Mouse (Mus musculus): Measurements from ENCODE around the gene Socs5. TPM values are rescaled to one million over a fixed set of nuclear protein-coding genes. Genes with fewer than 3 reads are reported as not detected.

Socs5 gene
- polyA plus RNA-seq, 1 experiment from 2014 or later: 3.9 TPM

DNA sequence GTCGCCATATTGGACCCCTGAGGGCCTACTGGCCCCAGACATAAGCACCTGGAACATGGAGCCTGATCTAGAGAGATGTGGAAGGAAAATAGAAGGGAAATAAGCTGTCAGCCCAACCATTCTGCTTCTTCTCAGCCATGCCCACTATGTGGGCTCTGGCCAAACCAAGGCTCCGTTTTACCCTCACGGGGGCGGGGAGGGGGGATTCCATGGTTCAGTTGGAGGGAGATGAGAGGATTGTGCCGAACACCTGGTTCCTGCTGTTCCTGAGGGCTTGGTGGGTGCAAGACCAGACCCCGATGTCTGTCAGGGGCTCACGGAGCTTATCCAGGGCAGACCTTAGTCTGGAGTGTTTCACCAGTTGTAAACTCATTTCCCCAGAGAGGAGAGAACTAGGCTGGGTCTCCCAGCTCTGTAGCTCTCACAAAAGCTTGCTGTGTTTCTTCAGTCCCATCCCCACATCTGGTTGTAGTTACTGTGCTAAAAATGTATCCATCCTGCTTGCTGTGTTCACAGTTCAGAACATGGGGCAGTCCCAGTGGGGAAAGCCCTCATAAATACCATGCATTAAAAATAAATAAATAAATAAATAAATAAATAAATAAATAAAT is 56.9 kb downstream of the Socs5 start:
- H3K4me3 ChIP-seq (ENCODE audit: low read depth, low read length): no peak overlapping the region
- H3K36me3 ChIP-seq (ENCODE audit: control insufficient read depth, insufficient read depth): no peaks in the 10 kb centered on the region
- 75% methylated on average over 7 of the region's 7 CpGs for whole genome bisulfite sequencing
- no peaks in the 10 kb centered on the region for H3K9me3 ChIP-seq (ENCODE audit: control insufficient read depth)
- H3K4me1 ChIP-seq (replicated peaks; ENCODE audit: control insufficient read depth, insufficient read depth, low read length): no peaks in the 10 kb centered on the region
- TF ChIP-seq CTCF (IDR thresholded peaks at IDR 0.05; ENCODE audit: low read depth): no peak
- no peak overlapping the region for H3K27ac ChIP-seq (ENCODE audit: low read depth, low read length)
- H3K9ac ChIP-seq (ENCODE audit: low read depth, low read length): no peak overlapping the region
- no peak overlapping the region for H3K4me2 ChIP-seq (replicated peaks; ENCODE audit: low read depth)
- ATAC-seq: no peak
- H3K27me3 ChIP-seq (replicated peaks; ENCODE audit: control insufficient read depth, insufficient read depth, low read length): no peaks in the 10 kb centered on the region

DNA sequence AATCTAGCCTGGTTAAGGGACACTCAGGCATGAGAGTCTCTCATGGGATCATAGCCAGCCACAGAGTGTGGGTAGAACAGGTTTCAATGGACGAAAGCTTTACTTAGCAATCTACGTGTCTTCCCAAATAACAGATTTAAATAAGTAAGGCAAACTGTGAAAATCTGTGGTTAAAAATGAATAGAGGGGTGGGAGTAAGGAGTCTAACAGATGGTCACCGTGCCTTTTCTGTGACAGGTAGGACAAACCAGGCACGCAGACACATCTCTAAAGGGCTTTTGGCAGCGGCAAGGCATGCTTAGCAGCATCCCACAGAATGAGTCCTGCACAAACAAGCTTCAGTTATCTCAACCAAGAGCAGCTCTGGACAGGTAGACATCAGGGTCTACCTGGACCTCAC is 59.9 kb downstream of the Socs5 start:
- Histone ChIP-seq H3K4me1 (replicated peaks; ENCODE audit: control insufficient read depth, insufficient read depth, low read length) (no peaks in the 10 kb centered on the region), H3K27me3 (replicated peaks; ENCODE audit: control insufficient read depth, insufficient read depth, low read length) (no peaks in the 10 kb centered on the region), H3K36me3 (ENCODE audit: control insufficient read depth, insufficient read depth) (no peaks in the 10 kb centered on the region), H3K4me2 (replicated peaks; ENCODE audit: low read depth) (no peak overlapping the region), H3K9me3 (ENCODE audit: control insufficient read depth) (no peaks in the 10 kb centered on the region), H3K27ac (ENCODE audit: low read depth, low read length) (no peak overlapping the region), H3K4me3 (ENCODE audit: low read depth, low read length) (no peak overlapping the region), H3K9ac (ENCODE audit: low read depth, low read length) (no peak overlapping the region)
- 94% methylated on average over 5 of the region's 5 CpGs for WGBS
- ATAC-seq: no peak
- TF ChIP-seq CTCF (IDR thresholded peaks at IDR 0.05; ENCODE audit: low read depth): no peak

GRCm38 (mm10) chr17:87169076-87169475 is 61.6 kb downstream of the Socs5 start:
- Histone ChIP-seq H3K27ac (ENCODE audit: low read depth, low read length) (no peak overlapping the region), H3K9me3 (ENCODE audit: control insufficient read depth) (no peaks in the 10 kb centered on the region), H3K9ac (ENCODE audit: low read depth, low read length) (no peak overlapping the region), H3K4me3 (ENCODE audit: low read depth, low read length) (no peak overlapping the region), H3K36me3 (ENCODE audit: control insufficient read depth, insufficient read depth) (no peaks in the 10 kb centered on the region), H3K4me2 (replicated peaks; ENCODE audit: low read depth) (no peak overlapping the region), H3K27me3 (replicated peaks; ENCODE audit: control insufficient read depth, insufficient read depth, low read length) (no peaks in the 10 kb centered on the region), H3K4me1 (replicated peaks; ENCODE audit: control insufficient read depth, insufficient read depth, low read length) (no peaks in the 10 kb centered on the region)
- TF ChIP-seq CTCF (IDR thresholded peaks at IDR 0.05; ENCODE audit: low read depth): no peak
- 53% methylated on average over 3 of the region's 3 CpGs for WGBS
- ATAC-seq: no peak

GRCm38 (mm10) chr17:87170364-87170763 is 62.9 kb downstream of the Socs5 start:
- no peak for ATAC-seq
- Histone ChIP-seq H3K4me3 (ENCODE audit: low read depth, low read length) (no peak overlapping the region), H3K9ac (ENCODE audit: low read depth, low read length) (no peak overlapping the region), H3K27ac (ENCODE audit: low read depth, low read length) (no peak overlapping the region), H3K27me3 (replicated peaks; ENCODE audit: control insufficient read depth, insufficient read depth, low read length) (no peaks in the 10 kb centered on the region), H3K9me3 (ENCODE audit: control insufficient read depth) (no peaks in the 10 kb centered on the region), H3K4me2 (replicated peaks; ENCODE audit: low read depth) (no peak overlapping the region), H3K4me1 (replicated peaks; ENCODE audit: control insufficient read depth, insufficient read depth, low read length) (no peaks in the 10 kb centered on the region), H3K36me3 (ENCODE audit: control insufficient read depth, insufficient read depth) (no peaks in the 10 kb centered on the region)
- 41% methylated on average over 5 of the region's 5 CpGs for WGBS
- no peak for TF ChIP-seq CTCF (IDR thresholded peaks at IDR 0.05; ENCODE audit: low read depth)

GRCm38 (mm10) chr17:87172031-87172430 is 64.6 kb downstream of the Socs5 start:
- H3K27ac ChIP-seq (ENCODE audit: low read depth, low read length): no peak overlapping the region
- H3K27me3 ChIP-seq (replicated peaks; ENCODE audit: control insufficient read depth, insufficient read depth, low read length): no peaks in the 10 kb centered on the region
- H3K4me2 ChIP-seq (replicated peaks; ENCODE audit: low read depth): no peak overlapping the region
- H3K9me3 ChIP-seq (ENCODE audit: control insufficient read depth): no peaks in the 10 kb centered on the region
- no peak overlapping the region for H3K9ac ChIP-seq (ENCODE audit: low read depth, low read length)
- ATAC-seq: no peak
- no peaks in the 10 kb centered on the region for H3K4me1 ChIP-seq (replicated peaks; ENCODE audit: control insufficient read depth, insufficient read depth, low read length)
- WGBS: 72% methylated on average over 3 of the region's 3 CpGs
- TF ChIP-seq CTCF (IDR thresholded peaks at IDR 0.05; ENCODE audit: low read depth): no peak
- H3K4me3 ChIP-seq (ENCODE audit: low read depth, low read length): no peak overlapping the region
- H3K36me3 ChIP-seq (ENCODE audit: control insufficient read depth, insufficient read depth): no peaks in the 10 kb centered on the region

GRCm38 (mm10) chr17:87173966-87174365 is 66.5 kb downstream of the Socs5 start:
- Histone ChIP-seq H3K4me1 (replicated peaks; ENCODE audit: control insufficient read depth, insufficient read depth, low read length) (no peaks in the 10 kb centered on the region), H3K9ac (ENCODE audit: low read depth, low read length) (no peak overlapping the region), H3K27me3 (replicated peaks; ENCODE audit: control insufficient read depth, insufficient read depth, low read length) (no peaks in the 10 kb centered on the region), H3K27ac (ENCODE audit: low read depth, low read length) (no peak overlapping the region), H3K9me3 (ENCODE audit: control insufficient read depth) (no peaks in the 10 kb centered on the region), H3K36me3 (ENCODE audit: control insufficient read depth, insufficient read depth) (no peaks in the 10 kb centered on the region), H3K4me2 (replicated peaks; ENCODE audit: low read depth) (no peak overlapping the region), H3K4me3 (ENCODE audit: low read depth, low read length) (no peak overlapping the region)
- ATAC-seq: no peak
- TF ChIP-seq CTCF (IDR thresholded peaks at IDR 0.05; ENCODE audit: low read depth): no peak
- 66% methylated on average over 2 of the region's 2 CpGs for WGBS
